Mouse (Mus musculus): ENCODE results near the gene Bglap.

- TF ChIP-seq CTCF (IDR thresholded peaks at IDR 0.05; ENCODE audit: extremely low read depth, insufficient read depth, insufficient read length, insufficient replicate concordance) (no peak), POLR2A (IDR thresholded peaks at IDR 0.05; ENCODE audit: low read depth, low read length) (no peak)
Measured at GRCm38 (mm10) chr3:88354396-88355165, 29.7 kb downstream of the Bglap start.
